Mouse (Mus musculus) midbrain, embryonic 15.5 days (tissue): ENCODE measurements around the gene Alpk3. TPM values are rescaled to one million over a fixed set of nuclear protein-coding genes. Genes with fewer than 3 reads are reported as not detected.
"Not testable (repeated sequence)": the region's sequence is repeated elsewhere in the genome, so short reads cannot be mapped to it uniquely, and the experiment has no call there.

Experiments
- ATAC-seq: fragments of 200-750 bp; cut with Nextera tagmentation; replicated peaks from 2 replicates; pipeline ENCODE4 v1.8.0; 2017; ENCODE audit warnings: moderate TSS enrichment
- H3K27ac ChIP-seq: fragments of 300-500 bp; sonication (generic); 2 replicates; pipeline ENCODE4 v1.5.1; 2015; ENCODE audit warnings: mild to moderate bottlenecking, inconsistent platforms
- H3K27me3 ChIP-seq: fragments of 300-500 bp; sonication (generic); replicated peaks from 2 replicates; pipeline ENCODE4 v1.6.1; 2015; ENCODE audit warnings: inconsistent platforms
- H3K36me3 ChIP-seq: fragments of 300-500 bp; sonication (generic); replicated peaks from 2 replicates; pipeline ENCODE4 v1.6.1; 2015; ENCODE audit warnings: inconsistent platforms
- H3K4me1 ChIP-seq: fragments of 300-500 bp; sonication (generic); 2 replicates; pipeline ENCODE4 v1.6.1; 2015; ENCODE audit warnings: inconsistent platforms
- H3K4me2 ChIP-seq: fragments of 300-500 bp; sonication (generic); 2 replicates; pipeline ENCODE4 v1.6.1; 2015; ENCODE audit warnings: inconsistent platforms, mild to moderate bottlenecking, moderate library complexity
- H3K4me3 ChIP-seq: fragments of 300-500 bp; sonication (generic); 2 replicates; pipeline ENCODE4 v1.5.1; 2015; ENCODE audit warnings: mild to moderate bottlenecking, inconsistent platforms
- H3K9ac ChIP-seq: fragments of 300-500 bp; sonication (generic); 2 replicates; pipeline ENCODE4 v1.6.1; 2015; ENCODE audit warnings: mild to moderate bottlenecking, inconsistent platforms
- H3K9me3 ChIP-seq: fragments of 300-500 bp; sonication (generic); 2 replicates; pipeline ENCODE4 v1.6.1; 2016; ENCODE audit warnings: inconsistent platforms
- WGBS: fragments of 180-500 bp; shearing (Covaris S2); methylation state at CpG from one replicate; pipeline ENCODE4 v1.1.7; 2015; ENCODE audit warnings: mixed read lengths; 5-methylcytosine and 5-hydroxymethylcytosine counted together
- polyA plus RNA-seq: library from polyadenylated mRNA; unstranded; fragments of >200 nt; fragmentation: Nextera tagmentation; extraction: Ambion mirVana; gene quantifications from 2 replicates; pipeline ENCODE4 v1.2.1, GENCODE M21; 2015

The Alpk3 gene
- polyA plus RNA-seq, 1 experiment from 2014 or later: 0.10 TPM

- no peak overlapping the region for H3K9ac ChIP-seq
- 94% methylated on average over 7 of the region's 7 CpGs for WGBS
- 0 out of 2 replicates have a peak, but pooled peaks cover 8% of the 10 kb centered on the region for H3K4me1 ChIP-seq
- no peak overlapping the region for H3K27ac ChIP-seq
- H3K36me3 ChIP-seq: no peaks in the 10 kb centered on the region
- no peak overlapping the region for H3K4me3 ChIP-seq
- H3K4me2 ChIP-seq: no peak overlapping the region
- no peaks in the 10 kb centered on the region for H3K27me3 ChIP-seq
- no peaks in the 10 kb centered on the region for H3K9me3 ChIP-seq
- ATAC-seq: no peak
These were observed 81.7 kb downstream of the Alpk3 start for GRCm38 (mm10) chr7:81139100-81139499.

- H3K4me2 ChIP-seq: no peak overlapping the region
- H3K27ac ChIP-seq: no peak overlapping the region
- H3K9ac ChIP-seq: no peak overlapping the region
- 91% methylated on average over 5 of the region's 5 CpGs for WGBS
- H3K27me3 ChIP-seq: no peaks in the 10 kb centered on the region
- H3K4me3 ChIP-seq: no peak overlapping the region
- no peaks in the 10 kb centered on the region for H3K9me3 ChIP-seq
- ATAC-seq: no peak
- H3K4me1 ChIP-seq: 0 out of 2 replicates have a peak, but pooled peaks cover 3% of the 10 kb centered on the region
- H3K36me3 ChIP-seq: no peaks in the 10 kb centered on the region
These were observed 82.4 kb downstream of the Alpk3 start for GRCm38 (mm10) chr7:81139671-81140404.

- H3K4me1 ChIP-seq: no peaks in the 10 kb centered on the region
- no peak overlapping the region for H3K9ac ChIP-seq
- H3K27ac ChIP-seq: no peak overlapping the region
- no peaks in the 10 kb centered on the region for H3K36me3 ChIP-seq
- no peak for ATAC-seq
- no peak overlapping the region for H3K4me3 ChIP-seq
- H3K27me3 ChIP-seq: no peaks in the 10 kb centered on the region
- H3K9me3 ChIP-seq: no peaks in the 10 kb centered on the region
- 64% methylated on average over 1 of the region's 1 CpGs for WGBS
- H3K4me2 ChIP-seq: no peak overlapping the region
These were observed 84.1 kb downstream of the Alpk3 start for GRCm38 (mm10) chr7:81141541-81141940.

- ATAC-seq, H3K27ac ChIP-seq, H3K4me3 ChIP-seq, H3K4me2 ChIP-seq, H3K9me3 ChIP-seq, H3K4me1 ChIP-seq, H3K27me3 ChIP-seq, H3K36me3 ChIP-seq, H3K9ac ChIP-seq: not testable (repeated sequence)
- 75% methylated on average over 4 of the region's 4 CpGs for WGBS
These were observed 85.7 kb downstream of the Alpk3 start for GRCm38 (mm10) chr7:81143056-81143455.

- WGBS: 89% methylated on average over 11 of the region's 11 CpGs
- no peaks in the 10 kb centered on the region; the same call in 1 of the 2 replicates for H3K9me3 ChIP-seq
These were observed 92.4 kb downstream of the Alpk3 start for GRCm38 (mm10) chr7:81149759-81150158.

GRCm38 (mm10) chr7:81151216-81151615 is 93.8 kb downstream of the Alpk3 start:
- WGBS: 96% methylated on average over 8 of the region's 8 CpGs
- Histone ChIP-seq H3K27ac (no peak overlapping the region), H3K9me3 (no peaks in the 10 kb centered on the region; the same call in 1 of the 2 replicates), H3K27me3 (no peaks in the 10 kb centered on the region), H3K4me3 (no peak overlapping the region), H3K36me3 (no peaks in the 10 kb centered on the region), H3K9ac (no peak overlapping the region), H3K4me1 (no peaks in the 10 kb centered on the region), H3K4me2 (no peak overlapping the region)
- ATAC-seq: no peak

More at GRCm38 (mm10) chr7:81149759-81150158, 92.4 kb downstream of the Alpk3 start:
- H3K4me2 ChIP-seq: no peak overlapping the region
- no peak overlapping the region for H3K9ac ChIP-seq
- no peaks in the 10 kb centered on the region for H3K27me3 ChIP-seq
- H3K4me1 ChIP-seq: no peaks in the 10 kb centered on the region
- H3K36me3 ChIP-seq: no peaks in the 10 kb centered on the region
- no peak overlapping the region for H3K4me3 ChIP-seq
- H3K27ac ChIP-seq: no peak overlapping the region
- no peak for ATAC-seq

GRCm38 (mm10) chr7:81152306-81152705 is 94.9 kb downstream of the Alpk3 start:
- Histone ChIP-seq H3K4me2 (no peak overlapping the region), H3K9me3 (no peaks in the 10 kb centered on the region; the same call in 1 of the 2 replicates), H3K27ac (no peak overlapping the region), H3K4me1 (no peaks in the 10 kb centered on the region), H3K27me3 (no peaks in the 10 kb centered on the region), H3K4me3 (no peak overlapping the region), H3K36me3 (no peaks in the 10 kb centered on the region), H3K9ac (no peak overlapping the region)
- 94% methylated on average over 10 of the region's 10 CpGs for WGBS
- no peak for ATAC-seq

GRCm38 (mm10) chr7:81152826-81153225 is 95.4 kb downstream of the Alpk3 start:
- no peak overlapping the region for H3K4me2 ChIP-seq
- 87% methylated on average over 7 of the region's 7 CpGs for WGBS
- no peaks in the 10 kb centered on the region; the same call in 1 of the 2 replicates for H3K9me3 ChIP-seq
- no peaks in the 10 kb centered on the region for H3K27me3 ChIP-seq
- no peaks in the 10 kb centered on the region for H3K4me1 ChIP-seq
- H3K27ac ChIP-seq: no peak overlapping the region
- no peak for ATAC-seq
- H3K9ac ChIP-seq: no peak overlapping the region
- no peak overlapping the region for H3K4me3 ChIP-seq
- H3K36me3 ChIP-seq: no peaks in the 10 kb centered on the region

- H3K9ac ChIP-seq: no peak overlapping the region
- H3K4me1 ChIP-seq: no peaks in the 10 kb centered on the region
- no peak for ATAC-seq
- no peak overlapping the region for H3K27ac ChIP-seq
- no peaks in the 10 kb centered on the region for H3K27me3 ChIP-seq
- no peak overlapping the region for H3K4me2 ChIP-seq
- no peaks in the 10 kb centered on the region for H3K36me3 ChIP-seq
- 94% methylated on average over 6 of the region's 6 CpGs for WGBS
- H3K4me3 ChIP-seq: no peak overlapping the region
- H3K9me3 ChIP-seq: no peaks in the 10 kb centered on the region; the same call in 1 of the 2 replicates
These were observed 95.9 kb downstream of the Alpk3 start for GRCm38 (mm10) chr7:81153327-81153726.

- not testable (repeated sequence) for H3K4me2 ChIP-seq, H3K9ac ChIP-seq, H3K9me3 ChIP-seq, H3K27ac ChIP-seq, H3K27me3 ChIP-seq, H3K36me3 ChIP-seq, H3K4me3 ChIP-seq, H3K4me1 ChIP-seq, ATAC-seq
These were observed 96.8 kb downstream of the Alpk3 start for GRCm38 (mm10) chr7:81154244-81154643.

GRCm38 (mm10) chr7:81154960-81155359 is 97.6 kb downstream of the Alpk3 start:
- H3K9ac ChIP-seq: no peak overlapping the region
- ATAC-seq: 0 out of 2 replicates have a peak, but pooled peaks have one; percentile 20
- H3K9me3 ChIP-seq: no peaks in the 10 kb centered on the region; the same call in 1 of the 2 replicates
- H3K4me1 ChIP-seq: no peaks in the 10 kb centered on the region
- no peak overlapping the region for H3K4me2 ChIP-seq
- no peak overlapping the region for H3K27ac ChIP-seq
- H3K4me3 ChIP-seq: no peak overlapping the region
- no peaks in the 10 kb centered on the region for H3K36me3 ChIP-seq
- WGBS: 0% methylated on average over 3 of the region's 3 CpGs
- no peaks in the 10 kb centered on the region for H3K27me3 ChIP-seq
